In the genomic region with DNA sequence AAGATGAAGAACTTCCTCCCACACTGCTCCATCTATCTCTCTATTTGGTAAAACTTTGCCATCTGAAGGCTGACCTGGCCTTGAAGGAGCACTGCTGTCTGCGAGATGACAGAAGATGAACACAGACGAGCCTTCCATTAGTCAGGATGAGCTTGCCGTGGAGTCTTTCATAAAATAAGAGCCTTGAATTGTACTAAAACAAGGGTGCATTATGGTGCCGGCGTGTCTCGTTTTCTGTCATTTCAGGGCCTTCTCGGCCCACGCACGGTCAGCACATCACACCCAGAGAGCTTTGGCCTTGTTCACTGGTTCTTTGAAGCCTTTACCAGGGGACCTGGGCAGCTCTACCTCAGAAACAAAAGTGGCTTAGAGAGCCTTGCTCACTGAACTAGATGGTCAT, we compare ENCODE assay signal across 32 mouse cellular contexts. TPM values are rescaled to one million over a fixed set of nuclear protein-coding genes. Genes with fewer than 3 reads are reported as not detected.
DNase-seq lines count a peak whose midpoint lies in the region; ATAC-seq and TF ChIP-seq lines count a peak whose summit lies in the region.
"Had no signal": no experiment of that assay in that cellular context is flagged by ENCODE, and none has a peak within 500 bp of the region (broad histone marks: within the 10 kb centered on the region; RNA-seq: fewer than 3 reads in every experiment).

No protein-coding gene starts in this region.

- no peak for TF ChIP-seq CTCF in kidney, adult 2 months (conservative IDR thresholded peaks at IDR 0.05; ENCODE audit: insufficient read depth, insufficient read length, low read depth, low read length)
- TF ChIP-seq CTCF in midbrain, postnatal 0 days (IDR thresholded peaks at IDR 0.05) = no peak

- no peak for TF ChIP-seq POLR2A in kidney, adult 2 months (IDR thresholded peaks at IDR 0.05; ENCODE audit: low read depth, low read length)

- H3K9ac ChIP-seq in kidney, embryonic 15.5 days = no peak overlapping the region
- no peak overlapping the region for H3K9ac ChIP-seq in midbrain, embryonic 11.5 days (ENCODE audit: low read length)
- no peak overlapping the region for H3K9ac ChIP-seq in midbrain, postnatal 0 days (replicated peaks; ENCODE audit: low read length, poor library complexity, severe bottlenecking)
- no peak overlapping the region for H3K9ac ChIP-seq in stomach, embryonic 16.5 days (ENCODE audit: low read length)
- H3K9ac ChIP-seq in hindbrain, embryonic 11.5 days (ENCODE audit: low read depth, low read length) = no peak overlapping the region
- H3K9ac ChIP-seq: hindbrain, embryonic 15.5 days; liver, embryonic 14.5 days had no signal

- no peak overlapping the region for H3K4me3 ChIP-seq in kidney, embryonic 15.5 days (replicated peaks)
- no peak overlapping the region for H3K4me3 ChIP-seq in kidney, adult 2 months (ENCODE audit: insufficient read depth, low read depth, low read length)
- H3K4me3 ChIP-seq in midbrain, embryonic 11.5 days (ENCODE audit: low read depth, low read length) = no peak overlapping the region
- H3K4me3 ChIP-seq in midbrain, postnatal 0 days (ENCODE audit: low read depth, low read length) = no peak overlapping the region
- no peak overlapping the region for H3K4me3 ChIP-seq in stomach, embryonic 16.5 days (replicated peaks; ENCODE audit: low read length)
- no peak overlapping the region for H3K4me3 ChIP-seq in hindbrain, embryonic 11.5 days (ENCODE audit: low read depth, low read length)
- H3K4me3 ChIP-seq: heart, embryonic 10.5 days; hindbrain, embryonic 15.5 days had no signal

- peak overlapping the region; percentile 1; the same call in 1 of the 2 replicates for H3K27ac ChIP-seq in kidney, embryonic 15.5 days
- H3K27ac ChIP-seq in kidney, adult 2 months (ENCODE audit: insufficient read depth, low read depth, low read length) = no peak overlapping the region
- H3K27ac ChIP-seq in midbrain, embryonic 11.5 days (ENCODE audit: low read depth, low read length) = no peak overlapping the region
- H3K27ac ChIP-seq in midbrain, postnatal 0 days (ENCODE audit: low read depth, low read length) = no peak overlapping the region
- peak overlapping the region; percentile 66; the same call in 1 of the 2 replicates for H3K27ac ChIP-seq in stomach, embryonic 16.5 days (ENCODE audit: low read length)
- no peak overlapping the region for H3K27ac ChIP-seq in hindbrain, embryonic 11.5 days (ENCODE audit: low read depth, low read length)
- H3K27ac ChIP-seq: heart, embryonic 10.5 days; hindbrain, embryonic 15.5 days; liver, embryonic 14.5 days; macrophage had no signal

- H3K36me3 ChIP-seq in kidney, embryonic 15.5 days = peaks cover 19% of the 10 kb centered on the region
- H3K36me3 ChIP-seq in kidney, adult 2 months (ENCODE audit: control insufficient read depth, insufficient read depth, low read length) = no peaks in the 10 kb centered on the region
- H3K36me3 ChIP-seq in midbrain, embryonic 11.5 days (ENCODE audit: control insufficient read depth, insufficient read depth, low read length) = no peaks in the 10 kb centered on the region
- no peaks in the 10 kb centered on the region for H3K36me3 ChIP-seq in midbrain, postnatal 0 days (ENCODE audit: insufficient read depth, low read length)
- no peaks in the 10 kb centered on the region for H3K36me3 ChIP-seq in stomach, embryonic 16.5 days (ENCODE audit: control insufficient read depth, insufficient read depth, low read length)
- H3K36me3 ChIP-seq in hindbrain, embryonic 11.5 days (ENCODE audit: control insufficient read depth, insufficient read depth, low read length) = no peaks in the 10 kb centered on the region

- H3K27me3 ChIP-seq in kidney, embryonic 15.5 days = no peaks in the 10 kb centered on the region
- H3K27me3 ChIP-seq in kidney, adult 2 months (replicated peaks; ENCODE audit: control insufficient read depth, insufficient read depth, low read length) = no peaks in the 10 kb centered on the region
- H3K27me3 ChIP-seq in midbrain, embryonic 11.5 days (ENCODE audit: control insufficient read depth, insufficient read depth, low read length) = no peaks in the 10 kb centered on the region
- H3K27me3 ChIP-seq in midbrain, postnatal 0 days (ENCODE audit: insufficient read depth, low read length) = no peaks in the 10 kb centered on the region
- no peaks in the 10 kb centered on the region for H3K27me3 ChIP-seq in stomach, embryonic 16.5 days (ENCODE audit: control insufficient read depth, insufficient read depth, low read length)
- no peaks in the 10 kb centered on the region for H3K27me3 ChIP-seq in hindbrain, embryonic 11.5 days (ENCODE audit: control insufficient read depth, insufficient read depth, low read length)
- H3K27me3 ChIP-seq: hindbrain, embryonic 15.5 days had no signal

- no peak overlapping the region for H3K4me2 ChIP-seq in kidney, embryonic 15.5 days
- no peak overlapping the region for H3K4me2 ChIP-seq in midbrain, embryonic 11.5 days
- no peak overlapping the region for H3K4me2 ChIP-seq in midbrain, postnatal 0 days (ENCODE audit: low read depth, low read length, poor library complexity, severe bottlenecking)
- no peak overlapping the region; the same call in 1 of the 2 replicates for H3K4me2 ChIP-seq in stomach, embryonic 16.5 days (ENCODE audit: low read depth, low read length)
- no peak overlapping the region for H3K4me2 ChIP-seq in hindbrain, embryonic 11.5 days (replicated peaks; ENCODE audit: low read depth, low read length)

- ATAC-seq in kidney, embryonic 15.5 days (replicated peaks; ENCODE audit: low FRiP score) = no peak
- ATAC-seq in midbrain, embryonic 11.5 days (ENCODE audit: low FRiP score) = no peak
- no peak for ATAC-seq in midbrain, postnatal 0 days (ENCODE audit: low FRiP score)
- ATAC-seq in stomach, embryonic 16.5 days (ENCODE audit: insufficient read depth, low FRiP score) = no peak
- no peak for ATAC-seq in hindbrain, embryonic 11.5 days (ENCODE audit: low FRiP score)
- ATAC-seq: forebrain, embryonic 14.5 days; midbrain, embryonic 16.5 days had no signal

- peaks cover 54% of the 10 kb centered on the region for H3K4me1 ChIP-seq in kidney, embryonic 15.5 days
- H3K4me1 ChIP-seq in kidney, adult 2 months (ENCODE audit: control insufficient read depth, insufficient read depth, low read length) = peaks cover 16% of the 10 kb centered on the region; the same call in 1 of the 2 replicates
- H3K4me1 ChIP-seq in midbrain, embryonic 11.5 days (ENCODE audit: control insufficient read depth, insufficient read depth, low read length) = peaks cover 8% of the 10 kb centered on the region
- peaks cover 13% of the 10 kb centered on the region; the same call in 1 of the 2 replicates for H3K4me1 ChIP-seq in midbrain, postnatal 0 days (ENCODE audit: insufficient read depth, low read length)
- peaks cover 35% of the 10 kb centered on the region for H3K4me1 ChIP-seq in stomach, embryonic 16.5 days (ENCODE audit: control insufficient read depth, insufficient read depth, low read length)
- no peaks in the 10 kb centered on the region; the same call in none of the 2 replicates for H3K4me1 ChIP-seq in hindbrain, embryonic 11.5 days (replicated peaks; ENCODE audit: control insufficient read depth, insufficient read depth, low read length)

- WGBS in kidney, embryonic 15.5 days = 84% methylated on average over 9 of the region's 9 CpGs
- 79% methylated on average over 9 of the region's 9 CpGs for WGBS in kidney, adult 2 months
- 91% methylated on average over 9 of the region's 9 CpGs for WGBS in midbrain, embryonic 11.5 days
- WGBS in midbrain, postnatal 0 days = 85% methylated on average over 9 of the region's 9 CpGs
- 64% methylated on average over 9 of the region's 9 CpGs for WGBS in stomach, embryonic 16.5 days
- WGBS in hindbrain, embryonic 11.5 days = 87% methylated on average over 9 of the region's 9 CpGs

- no peaks in the 10 kb centered on the region for H3K9me3 ChIP-seq in kidney, embryonic 15.5 days (replicated peaks)
- no peaks in the 10 kb centered on the region; the same call in 1 of the 2 replicates for H3K9me3 ChIP-seq in midbrain, embryonic 11.5 days (ENCODE audit: control insufficient read depth, low read length)
- H3K9me3 ChIP-seq in midbrain, postnatal 0 days (ENCODE audit: low read length) = no peaks in the 10 kb centered on the region
- H3K9me3 ChIP-seq in stomach, embryonic 16.5 days (replicated peaks; ENCODE audit: control insufficient read depth, low read length) = no peaks in the 10 kb centered on the region
- no peaks in the 10 kb centered on the region for H3K9me3 ChIP-seq in hindbrain, embryonic 11.5 days (ENCODE audit: control insufficient read depth, low read length)
- H3K9me3 ChIP-seq: hindbrain, embryonic 15.5 days had no signal

- no peak for DNase-seq in kidney, adult 2 months
- DNase-seq in midbrain, embryonic 11.5 days (ENCODE audit: low spot score, missing footprints) = peak; percentile 77
- no peak for DNase-seq in midbrain, postnatal 0 days (ENCODE audit: low spot score)
- DNase-seq in adrenal gland, postnatal 25 days = peak; percentile 19
- DNase-seq in hindbrain, embryonic 11.5 days (ENCODE audit: low spot score) = no peak
- DNase-seq: cerebellum, adult 2 months; cerebellum, postnatal 36 days; heart, postnatal 4 days; kidney, adult 11 months; retina, postnatal 1 day; right cerebral cortex, postnatal 25 days; thymus, adult 18-20 months had no signal

RNA-seq across cellular contexts. Expression of gene Vapb, which starts 5.4 kb away (rescaled TPM):
- 14.0 and 17.9 TPM in 2 replicates for polyA plus RNA-seq in kidney, embryonic 15.5 days (2015; fragmentation: Nextera tagmentation; extraction: Ambion mirVana)
- 18.9 and 21.3 TPM in 2 replicates for polyA plus RNA-seq in kidney, adult 2 months (2012; rRNA removed)
- polyA plus RNA-seq in midbrain, embryonic 11.5 days (2014; fragmentation: Nextera tagmentation; extraction: Ambion mirVana) = 13.7 and 13.8 TPM in 2 replicates
- total RNA-seq in midbrain, postnatal 0 days (2014; rRNA removed) = 36.3 and 41.6 TPM in 2 replicates
- 11.5 and 14.6 TPM in 2 replicates for polyA plus RNA-seq in midbrain, postnatal 0 days (2015; fragmentation: Nextera tagmentation; extraction: Ambion mirVana)
- 130 and 177 TPM in 2 replicates for total RNA-seq in adrenal gland, postnatal 25 days (2021)
- polyA plus RNA-seq in stomach, embryonic 16.5 days (2015; fragmentation: Nextera tagmentation; extraction: Ambion mirVana) = 19.7 and 20.7 TPM in 2 replicates
- polyA plus RNA-seq in hindbrain, embryonic 11.5 days (2014; fragmentation: Nextera tagmentation; extraction: Ambion mirVana) = 16.1 and 18.1 TPM in 2 replicates

RNA-seq across cellular contexts. Expression of gene 1700010B08Rik, which starts 23.5 kb away (rescaled TPM):
- not detected in 2 replicates for polyA plus RNA-seq in kidney, embryonic 15.5 days (2015; fragmentation: Nextera tagmentation; extraction: Ambion mirVana)
- polyA plus RNA-seq in kidney, adult 2 months (2012; rRNA removed) = not detected in 2 replicates
- polyA plus RNA-seq in midbrain, embryonic 11.5 days (2014; fragmentation: Nextera tagmentation; extraction: Ambion mirVana) = not detected in 2 replicates
- not detected in 2 replicates for total RNA-seq in midbrain, postnatal 0 days (2014; rRNA removed)
- not detected in 2 replicates for polyA plus RNA-seq in midbrain, postnatal 0 days (2015; fragmentation: Nextera tagmentation; extraction: Ambion mirVana)
- not detected in 2 replicates for total RNA-seq in adrenal gland, postnatal 25 days (2021)
- not detected in 2 replicates for polyA plus RNA-seq in stomach, embryonic 16.5 days (2015; fragmentation: Nextera tagmentation; extraction: Ambion mirVana)
- polyA plus RNA-seq in hindbrain, embryonic 11.5 days (2014; fragmentation: Nextera tagmentation; extraction: Ambion mirVana) = not detected in 2 replicates
- total RNA-seq: gastrocnemius, adult 8-10 months; granulocyte monocyte progenitor cell, adult 5-6 weeks; heart, postnatal 4 days; left cerebral cortex, postnatal 14 days; MEL had no signal
- polyA plus RNA-seq: C2C12; cerebellum, adult 2 months; embryonic facial prominence, embryonic 14.5 days; forebrain, embryonic 14.5 days; frontal cortex, adult 2 months; heart, embryonic 10.5 days; heart, embryonic 16.5 days; hindbrain, embryonic 15.5 days; limb, embryonic 14.5 days; liver, embryonic 14.5 days; lung, embryonic 16.5 days; macrophage; midbrain, embryonic 16.5 days; spleen, adult 2 months; urinary bladder, adult 2 months had no signal

Comparison
In these comparisons a context has a peak if more than half of its experiments do, and no peak if none do; other contexts are left out.
1. H3K27ac ChIP-seq: peak in kidney, embryonic 15.5 days (single experiment) and stomach, embryonic 16.5 days (single experiment); none in kidney, adult 2 months (single experiment), midbrain, embryonic 11.5 days (single experiment), midbrain, postnatal 0 days (single experiment) and hindbrain, embryonic 11.5 days (single experiment).
2. DNase-seq: peak in midbrain, embryonic 11.5 days (single experiment) and adrenal gland, postnatal 25 days (single experiment); none in kidney, adult 2 months (single experiment), midbrain, postnatal 0 days (single experiment) and hindbrain, embryonic 11.5 days (single experiment).